Mouse (Mus musculus) 3T3-L1 (cell line): ENCODE measurements around the gene Clock.
A peak's percentile ranks its signal among the peaks of the same experiment; 100 is the strongest.

Experiments used
- DNase-seq: peaks from one replicate; pipeline ENCODE4 v3.0.0-alpha.2; 2015; ENCODE audit warnings: low read depth, low spot score

Gene Clock

GRCm38 (mm10) chr5:76304452-76305341 is at the start of gene Clock:
Gene Clock (minus strand): TSS chr5:76304792.
- DNase-seq = peak; percentile 85

- DNase-seq = no peak
These were observed 47.5 kb upstream of the Clock start for GRCm38 (mm10) chr5:76351953-76352611.

- no peak for DNase-seq
These were observed 46.9 kb upstream of the Clock start for GRCm38 (mm10) chr5:76351537-76351936.

DNA sequence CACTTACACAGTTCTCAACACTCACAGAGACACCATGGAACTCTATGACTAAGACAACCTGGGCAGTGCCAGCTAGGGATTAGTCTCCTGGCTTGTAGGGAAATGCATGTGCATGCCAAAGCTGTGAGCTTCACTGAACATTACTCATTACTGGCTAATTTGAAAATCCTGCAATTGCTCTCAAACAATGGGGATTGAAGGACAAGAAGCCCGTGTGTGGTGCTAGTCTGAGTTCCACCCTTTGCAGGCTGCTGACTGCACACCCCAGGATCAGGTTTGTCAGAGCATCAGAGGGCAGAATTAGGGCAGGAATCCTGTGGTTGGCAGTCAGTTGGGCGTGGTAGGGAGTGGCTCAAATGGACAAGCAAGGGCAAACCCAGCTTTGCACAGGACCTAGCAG is 41.5 kb upstream of the Clock start:
- DNase-seq = peak; percentile 94

DNA sequence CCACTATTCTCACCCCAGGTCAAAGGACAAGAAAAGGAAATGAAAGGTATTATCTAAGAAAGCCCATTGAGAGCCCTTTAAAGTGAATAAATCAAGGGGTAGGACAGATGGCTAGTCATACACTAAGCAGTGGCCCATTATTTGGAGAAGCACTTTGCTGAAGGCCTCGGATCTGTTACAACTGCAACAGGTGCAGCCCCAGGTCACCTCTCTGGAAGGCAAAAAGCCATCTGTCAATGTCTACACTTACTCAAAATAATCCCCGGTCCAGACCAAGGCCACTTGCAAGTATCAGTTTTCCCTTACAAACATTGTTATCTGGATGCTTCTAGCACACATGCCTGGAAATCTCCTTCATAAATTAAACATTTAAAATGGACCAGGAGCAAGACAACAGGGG is 36.3 kb upstream of the Clock start:
- DNase-seq = no peak

DNA sequence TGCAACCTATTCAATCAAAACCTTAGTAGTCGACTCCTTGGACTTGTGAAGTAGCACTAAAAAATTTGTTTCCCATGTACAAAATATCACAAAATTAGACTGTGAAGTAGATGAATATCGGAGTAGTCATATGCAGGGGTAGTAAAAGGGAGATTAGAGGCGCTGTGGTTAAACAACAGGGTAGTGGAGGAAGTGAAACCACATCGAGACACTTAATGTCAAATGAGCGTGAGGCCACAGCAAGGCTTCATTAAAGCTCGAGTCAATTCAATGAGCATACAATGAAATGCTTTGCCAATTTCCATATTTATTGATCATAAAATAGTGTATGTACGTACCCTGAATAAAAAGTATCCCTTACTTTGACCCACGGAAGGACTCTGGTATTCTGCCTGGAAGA is 32.5 kb upstream of the Clock start:
- DNase-seq = no peak

GRCm38 (mm10) chr5:76333833-76334232 is 29.2 kb upstream of the Clock start:
- peak; percentile 45 for DNase-seq

DNA sequence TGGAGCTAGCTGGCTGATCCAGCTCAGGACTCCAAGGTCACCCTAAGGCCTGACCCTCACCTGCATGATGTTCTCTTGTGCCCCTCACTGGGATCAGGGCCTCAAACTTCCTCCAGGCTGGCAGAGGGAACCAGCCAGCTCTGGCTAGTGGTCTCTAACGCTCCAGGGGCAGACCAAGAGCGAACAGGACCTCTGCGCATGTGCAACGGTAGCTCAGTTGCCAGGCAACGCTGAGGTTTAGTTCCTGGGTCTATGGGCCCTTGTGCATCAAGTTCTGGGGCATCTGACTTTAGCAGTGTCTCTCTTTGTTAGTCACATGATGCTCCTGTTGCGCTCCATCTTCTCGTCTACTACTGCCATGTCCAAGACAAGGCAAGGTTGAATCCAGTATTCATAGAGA is 26.4 kb upstream of the Clock start, which contains the start of gene Pdcl2:
Pdcl2 (minus strand) TSS at position 204 of the 400 bp plus-strand sequence.
- DNase-seq = no peak

- peak; percentile 61 for DNase-seq
These were observed 22.7 kb upstream of the Clock start for GRCm38 (mm10) chr5:76327296-76327695.

- no peak for DNase-seq
These were observed 20.5 kb upstream of the Clock start for GRCm38 (mm10) chr5:76325113-76325512.

DNA sequence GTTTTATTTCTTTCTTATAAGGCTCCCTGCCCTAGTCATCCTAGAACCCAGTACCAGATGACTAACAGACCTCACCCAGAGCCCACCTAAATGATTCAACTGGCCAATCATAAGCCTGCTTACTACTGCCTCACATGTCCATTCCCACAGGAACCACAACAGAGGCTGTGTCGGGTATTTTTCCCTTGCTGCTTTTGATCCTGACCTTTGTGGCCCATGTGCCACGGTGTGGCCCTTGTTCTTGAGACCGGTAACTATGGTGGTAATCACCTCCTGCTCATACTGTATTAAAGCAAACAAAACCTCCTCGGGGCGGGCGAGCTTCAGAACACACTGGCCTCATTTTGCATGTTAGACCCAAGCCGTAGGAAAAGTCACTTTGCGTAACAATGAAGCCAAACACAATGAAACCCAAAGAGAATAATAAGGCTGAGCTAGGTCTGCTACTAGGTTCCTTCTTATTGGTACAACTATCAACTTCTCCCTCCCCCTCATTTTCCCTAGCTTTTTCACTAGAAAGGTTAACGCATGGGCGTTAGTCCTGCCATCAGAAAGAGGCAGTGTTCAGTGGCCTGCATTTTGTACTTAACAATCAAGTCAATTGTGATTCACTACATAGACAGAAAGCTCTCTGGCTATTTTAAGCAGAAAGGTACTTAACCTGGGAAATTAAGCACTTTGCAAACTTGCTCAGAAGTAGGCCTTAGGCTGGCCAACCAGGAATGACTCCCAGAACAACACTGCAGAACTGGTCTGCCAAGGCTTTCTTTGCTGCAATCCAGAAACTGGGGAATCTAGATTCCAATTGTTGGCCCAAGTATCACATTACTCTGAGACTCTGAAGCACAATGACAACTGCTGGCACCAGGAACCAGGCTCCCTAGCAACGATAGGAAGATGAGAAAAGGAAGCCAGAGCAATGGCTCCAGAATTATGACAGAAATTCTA is 16.9 kb upstream of the Clock start:
- no peak for DNase-seq

- peak; percentile 73 for DNase-seq
These were observed 3.6 kb upstream of the Clock start for GRCm38 (mm10) chr5:76308206-76308605.

GRCm38 (mm10) chr5:76306261-76306660 is 1.7 kb upstream of the Clock start:
- DNase-seq = no peak

DNA sequence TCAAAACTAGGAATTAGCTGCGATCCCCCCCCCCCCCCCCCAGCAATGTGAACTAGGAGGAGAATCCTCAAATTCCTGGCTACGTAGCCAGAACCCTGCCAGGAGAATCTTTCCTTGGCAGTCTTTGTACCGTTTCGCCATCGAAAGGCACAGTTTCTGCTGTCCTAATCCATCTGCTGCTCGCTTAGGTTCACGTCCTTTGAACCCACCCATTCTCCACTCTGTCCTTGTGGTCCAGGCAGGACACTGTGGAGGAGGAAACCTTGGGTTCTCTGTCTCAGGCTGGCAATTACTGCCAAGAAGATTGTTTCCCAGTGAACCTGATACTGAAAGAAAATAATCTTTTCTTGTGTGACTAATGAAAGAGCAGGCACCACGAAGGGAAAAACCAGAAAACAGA is 1.0 kb upstream of the Clock start:
- peak; percentile 63 for DNase-seq

DNA sequence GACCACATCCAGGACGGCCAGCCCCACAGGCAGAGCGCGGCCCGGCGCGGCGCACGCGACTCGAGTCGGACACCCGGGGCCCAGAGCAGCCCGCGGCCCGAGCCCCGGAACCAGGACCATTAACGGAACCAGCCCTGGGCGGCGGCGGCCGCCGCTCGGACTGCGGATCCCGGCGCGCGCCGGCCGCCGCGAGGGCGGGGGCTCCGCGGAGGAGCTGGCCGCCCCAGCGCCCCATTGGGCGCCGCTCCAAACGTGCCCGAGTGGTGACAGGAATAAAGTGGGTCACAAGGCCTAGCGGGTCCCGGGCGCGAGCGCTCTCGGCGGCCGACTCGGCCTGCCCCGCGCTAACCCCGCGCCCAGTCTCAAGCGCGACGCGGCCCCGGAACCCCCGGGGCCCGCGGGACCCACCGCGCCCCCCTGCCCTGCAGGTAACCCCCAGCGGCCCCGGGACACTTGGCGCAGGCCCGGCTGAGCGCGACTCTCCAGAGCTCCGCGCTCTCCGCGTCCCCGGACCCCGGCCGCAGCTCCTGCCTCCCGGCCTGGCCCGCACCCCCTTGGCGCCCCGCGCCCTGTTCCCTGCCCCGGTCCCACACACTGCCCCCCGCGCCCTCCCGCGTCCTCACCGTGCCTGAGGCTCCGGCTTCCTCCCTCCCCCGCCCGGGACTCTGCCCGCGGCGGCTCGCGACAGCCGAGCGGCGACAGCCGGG is 694 bp downstream of the Clock start:
- peak; percentile 63 for DNase-seq

GRCm38 (mm10) chr5:76303379-76303744 is 1.2 kb downstream of the Clock start:
- DNase-seq = peak; percentile 61

GRCm38 (mm10) chr5:76302009-76302408 is 2.6 kb downstream of the Clock start:
- peak; percentile 33 for DNase-seq

GRCm38 (mm10) chr5:76289234-76289691 is 15.3 kb downstream of the Clock start:
- peak; percentile 26 for DNase-seq

GRCm38 (mm10) chr5:76288256-76288655 is 16.3 kb downstream of the Clock start:
- no peak for DNase-seq

DNA sequence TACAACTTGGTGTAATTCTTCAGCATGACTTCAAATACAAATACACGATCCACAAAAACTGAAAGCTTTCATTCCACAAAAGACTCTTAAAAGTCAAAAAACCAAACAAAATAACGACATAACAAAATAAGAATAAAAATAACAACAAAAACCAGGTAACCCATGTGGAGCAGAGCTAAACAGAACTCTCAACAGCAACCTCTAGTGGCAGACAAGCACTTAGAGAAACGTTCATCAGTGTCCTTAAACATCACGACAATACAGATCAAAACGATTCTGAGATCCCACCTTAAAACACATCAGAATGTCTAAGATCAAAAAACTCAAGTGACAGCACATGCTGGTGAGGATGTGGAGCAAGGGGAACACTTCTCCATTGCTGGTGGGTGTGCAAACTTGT is 17.5 kb downstream of the Clock start:
- no peak for DNase-seq

DNA sequence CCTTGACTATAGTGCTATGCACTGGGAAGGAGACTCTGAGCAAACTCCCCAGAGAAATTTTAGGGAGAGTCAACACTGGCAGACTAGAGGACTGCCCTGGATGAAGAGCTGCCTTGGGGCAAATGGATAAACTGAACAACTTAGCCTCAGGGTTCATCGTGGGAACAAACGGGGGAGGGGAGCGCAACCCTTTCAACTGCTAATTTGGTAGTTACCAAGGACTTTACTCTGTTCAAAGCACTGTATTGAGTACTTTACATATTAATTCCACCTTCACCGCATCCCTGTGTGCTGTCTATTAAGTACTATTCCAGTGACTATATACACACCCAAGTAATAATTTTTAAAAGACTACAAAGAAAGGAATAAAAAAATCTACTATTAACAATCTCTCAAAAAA is 18.9 kb downstream of the Clock start:
- DNase-seq = no peak
